Mouse (Mus musculus) lung, adult 2 months (tissue): ENCODE data around the gene Prf1.

Experiments used
- CTCF ChIP-seq: fragments of 200-500 bp; IDR thresholded peaks from 2 replicates; pipeline ENCODE4 v1.5.1; 2011; ENCODE audit warnings: mild to moderate bottlenecking, low read length, control low read depth; ENCODE audit not compliant: insufficient read depth
- POLR2A ChIP-seq: fragments of 200-500 bp; IDR thresholded peaks from 2 replicates; pipeline ENCODE4 v1.6.1; 2011; ENCODE audit warnings: low read depth, mild to moderate bottlenecking, control low read depth, low read length, borderline replicate concordance; ENCODE audit errors: extremely low read depth

GRCm38 (mm10) chr10:61272631-61273030 lies 25.0 kb upstream of the Prf1 start:
- no peak for TF ChIP-seq CTCF
- no peak for TF ChIP-seq POLR2A
